Mouse (Mus musculus): ENCODE results near the gene Cpne1.

DNA sequence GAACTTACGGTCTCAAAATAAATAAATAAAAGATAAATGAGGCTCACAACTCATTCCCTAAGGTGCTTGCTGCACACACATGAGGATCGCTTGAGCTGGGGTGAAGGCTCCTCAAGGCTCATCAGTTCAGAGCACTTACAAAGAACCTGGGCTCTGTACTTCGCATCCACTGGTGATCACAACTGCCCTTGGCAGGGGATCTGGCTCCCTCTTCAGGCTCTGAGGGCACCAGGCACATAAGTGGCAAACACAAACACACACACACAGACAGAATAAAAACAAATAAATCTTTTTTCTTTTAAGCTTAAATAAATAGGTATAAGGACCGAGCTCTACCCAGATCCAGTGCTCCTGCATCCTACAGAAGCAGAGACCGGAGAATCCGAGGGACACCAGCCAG, 23.9 kb upstream of the Cpne1 start:
- TF ChIP-seq FLI1 (IDR thresholded peaks at IDR 0.05; ENCODE audit: low read length): no peak
- TF ChIP-seq GATA1 (IDR thresholded peaks at IDR 0.05; ENCODE audit: borderline replicate concordance, low read length): no peak

Measured in megakaryocyte, embryonic 14.5 days (primary cell).